7 mouse cellular contexts compared by ENCODE assay signal in genomic region chr1:136466143-136466811, GRCm38 (mm10). TPM values are rescaled to one million over a fixed set of nuclear protein-coding genes. Genes with fewer than 3 reads are reported as not detected.
DNase-seq lines count a peak whose midpoint lies in the region; ATAC-seq and TF ChIP-seq lines count a peak whose summit lies in the region.

Gene Kif14, plus strand, starts transcription at chr1:136466343.

- WGBS in intestine, postnatal 0 days: under 1% methylated on average over 52 of the region's 52 CpGs
- under 1% methylated on average over 52 of the region's 52 CpGs for WGBS in midbrain, embryonic 12.5 days
- WGBS in small intestine, adult 2 months: 1% methylated on average over 52 of the region's 52 CpGs

- H3K4me1 ChIP-seq in intestine, postnatal 0 days (replicated peaks; ENCODE audit: control insufficient read depth, insufficient read depth, low read length): no peaks in the 10 kb centered on the region
- H3K4me1 ChIP-seq in midbrain, embryonic 12.5 days: peaks cover 19% of the 10 kb centered on the region
- peaks cover 3% of the 10 kb centered on the region for H3K4me1 ChIP-seq in small intestine, adult 2 months (ENCODE audit: control insufficient read depth, insufficient read depth, insufficient read length, low read length)

- H3K36me3 ChIP-seq in intestine, postnatal 0 days (ENCODE audit: control insufficient read depth, insufficient read depth): 0 out of 2 replicates have a peak, but pooled peaks cover 15% of the 10 kb centered on the region
- H3K36me3 ChIP-seq in midbrain, embryonic 12.5 days: peaks cover 16% of the 10 kb centered on the region
- peaks cover 2% of the 10 kb centered on the region; the same call in 1 of the 2 replicates for H3K36me3 ChIP-seq in small intestine, adult 2 months (ENCODE audit: control insufficient read depth, insufficient read depth, low read length)

- H3K4me3 ChIP-seq in intestine, postnatal 0 days (ENCODE audit: low read depth, low read length): peak within 1 kb of the TSS; percentile 63
- H3K4me3 ChIP-seq in midbrain, embryonic 12.5 days: peak within 1 kb of the TSS; percentile 66
- peak within 1 kb of the TSS; percentile 66 for H3K4me3 ChIP-seq in small intestine, adult 2 months (ENCODE audit: low read depth, low read length)

- H3K4me2 ChIP-seq in intestine, postnatal 0 days (replicated peaks; ENCODE audit: low read depth): peak within 1 kb of the TSS; percentile 100
- peak within 1 kb of the TSS; percentile 95 for H3K4me2 ChIP-seq in midbrain, embryonic 12.5 days (replicated peaks)

- H3K27ac ChIP-seq in intestine, postnatal 0 days (ENCODE audit: low read depth, low read length): no peak within 1 kb of the TSS
- no peak within 1 kb of the TSS for H3K27ac ChIP-seq in midbrain, embryonic 12.5 days (replicated peaks)
- H3K27ac ChIP-seq in small intestine, adult 2 months (ENCODE audit: insufficient read depth, low read depth, low read length): no peak within 1 kb of the TSS

- DNase-seq in adrenal gland, adult 8-10 months: peak; percentile 92
- peak; percentile 97 for DNase-seq in embryo, embryonic 9.5 days (ENCODE audit: extremely low spot score)
- DNase-seq in gastrocnemius, postnatal 4 days (ENCODE audit: low spot score in 2 of 2): peak; percentile 80 to 93
- peak; percentile 95 for DNase-seq in left cerebral cortex, postnatal 4 days

- ATAC-seq in intestine, postnatal 0 days: peak; percentile 100
- ATAC-seq in midbrain, embryonic 12.5 days (ENCODE audit: low FRiP score, low read depth): peak; percentile 99

- H3K9me3 ChIP-seq in intestine, postnatal 0 days (ENCODE audit: control insufficient read depth): no peaks in the 10 kb centered on the region
- no peaks in the 10 kb centered on the region for H3K9me3 ChIP-seq in midbrain, embryonic 12.5 days

- intact Hi-C loops in left cerebral cortex, postnatal 4 days (cut with DNase I): no loop called here

- no peak for TF ChIP-seq POLR2A in small intestine, adult 2 months (IDR thresholded peaks at IDR 0.05; ENCODE audit: low read depth, low read length)

- H3K9ac ChIP-seq in intestine, postnatal 0 days (ENCODE audit: low read depth, low read length): peak within 1 kb of the TSS; percentile 40
- H3K9ac ChIP-seq in midbrain, embryonic 12.5 days (replicated peaks): peak within 1 kb of the TSS; percentile 67

- H3K27me3 ChIP-seq in intestine, postnatal 0 days (replicated peaks; ENCODE audit: control insufficient read depth, insufficient read depth, low read length): no peaks in the 10 kb centered on the region
- no peaks in the 10 kb centered on the region for H3K27me3 ChIP-seq in midbrain, embryonic 12.5 days
- H3K27me3 ChIP-seq in small intestine, adult 2 months (ENCODE audit: control insufficient read depth, insufficient read depth, low read length): no peaks in the 10 kb centered on the region; the same call in 1 of the 2 replicates

- no peak for TF ChIP-seq CTCF in intestine, postnatal 0 days (IDR thresholded peaks at IDR 0.05; ENCODE audit: low read depth)
- TF ChIP-seq CTCF in small intestine, adult 2 months (IDR thresholded peaks at IDR 0.05; ENCODE audit: extremely low read depth, insufficient read length, insufficient replicate concordance, low read depth, low read length): no peak

RNA-seq across cellular contexts. Expression of gene Kif14, which starts in this region (rescaled TPM):
- total RNA-seq in adrenal gland, adult 8-10 months (2022): under 1 TPM; 0.37 to 0.66 (median 0.52) TPM
- 1 to 10 TPM; 4.2 to 5.4 TPM for total RNA-seq in gastrocnemius, postnatal 4 days (2021)
- polyA plus RNA-seq in intestine, postnatal 0 days (2015; fragmentation: Nextera tagmentation; extraction: Ambion mirVana): 0.50 and 0.58 TPM in 2 replicates
- 1 to 10 TPM; 1.5 to 2.1 TPM for total RNA-seq in left cerebral cortex, postnatal 4 days (2021)
- 6.8 and 7.7 TPM in 2 replicates for polyA plus RNA-seq in midbrain, embryonic 12.5 days (2016; fragmentation: Nextera tagmentation; extraction: Ambion mirVana)
- polyA plus RNA-seq in small intestine, adult 2 months (2012; rRNA removed): 0.11 and 0.34 TPM in 2 replicates

Comparison
In these comparisons a context has a peak if more than half of its experiments do, and no peak if none do; other contexts are left out.
1. Peak in DNase-seq in adrenal gland, adult 8-10 months; RNA of the gene not detected or under 1 TPM.
2. Peak in ATAC-seq, H3K4me3 ChIP-seq, H3K9ac ChIP-seq and H3K4me2 ChIP-seq in intestine, postnatal 0 days; RNA of the gene not detected or under 1 TPM.